Mouse (Mus musculus) urinary bladder, postnatal 25 days (tissue): ENCODE data around the gene Emb.
"Not testable (repeated sequence)": the region's sequence is repeated elsewhere in the genome, so short reads cannot be mapped to it uniquely, and the experiment has no call there.

ENCODE experiments used
- DNase-seq: peaks from one replicate; pipeline ENCODE4 v3.0.0; 2022; ENCODE audit warnings: low spot score

Emb gene

GRCm38 (mm10) chr13:117208236-117208635, at the start of gene Emb:
TSS of gene Emb (plus strand) at chr13:117208536.
- no peak for DNase-seq

GRCm38 (mm10) chr13:117163906-117164305, 44.4 kb upstream of the Emb start:
- no peak for DNase-seq

GRCm38 (mm10) chr13:117165071-117165470, 43.3 kb upstream of the Emb start:
- no peak for DNase-seq

- DNase-seq = not testable (repeated sequence)
Observed at GRCm38 (mm10) chr13:117180912-117181311, 27.4 kb upstream of the Emb start.

GRCm38 (mm10) chr13:117183288-117183687, 25.0 kb upstream of the Emb start:
- no peak for DNase-seq

- DNase-seq = no peak
Observed at GRCm38 (mm10) chr13:117185329-117185728, 23.0 kb upstream of the Emb start.

- no peak for DNase-seq
Observed at GRCm38 (mm10) chr13:117192161-117192560, 16.2 kb upstream of the Emb start.

- no peak for DNase-seq
Observed at GRCm38 (mm10) chr13:117193422-117193983, 14.8 kb upstream of the Emb start.

- DNase-seq = no peak
Observed at GRCm38 (mm10) chr13:117195569-117196495, 12.5 kb upstream of the Emb start.

GRCm38 (mm10) chr13:117197666-117198065, 10.7 kb upstream of the Emb start:
- no peak for DNase-seq

GRCm38 (mm10) chr13:117198402-117199083, 9.8 kb upstream of the Emb start:
- peak; percentile 70 for DNase-seq

- DNase-seq = peak; percentile 12
Observed at GRCm38 (mm10) chr13:117202755-117203471, 5.4 kb upstream of the Emb start.

- DNase-seq = no peak
Observed at GRCm38 (mm10) chr13:117204685-117205084, 3.7 kb upstream of the Emb start.

GRCm38 (mm10) chr13:117206066-117206465, 2.3 kb upstream of the Emb start:
- no peak for DNase-seq

- DNase-seq = no peak
Observed at GRCm38 (mm10) chr13:117211386-117211875, 3.1 kb downstream of the Emb start.

- DNase-seq = no peak
Observed at GRCm38 (mm10) chr13:117215481-117215880, 7.1 kb downstream of the Emb start.

GRCm38 (mm10) chr13:117216126-117216525, 7.8 kb downstream of the Emb start:
- DNase-seq = no peak

GRCm38 (mm10) chr13:117216752-117217363, 8.5 kb downstream of the Emb start:
- DNase-seq = no peak

GRCm38 (mm10) chr13:117217621-117218020, 9.3 kb downstream of the Emb start:
- DNase-seq = no peak

- DNase-seq = no peak
Observed at GRCm38 (mm10) chr13:117218092-117218491, 9.8 kb downstream of the Emb start.

- DNase-seq = no peak
Observed at GRCm38 (mm10) chr13:117219871-117220500, 11.7 kb downstream of the Emb start.
